Mouse (Mus musculus): Measurements from ENCODE around the gene Nr2c2ap. TPM values are rescaled to one million over a fixed set of nuclear protein-coding genes. Genes with fewer than 3 reads are reported as not detected.
A peak's percentile ranks its signal among the peaks of the same experiment; 100 is the strongest.

The Nr2c2ap gene
- polyA plus RNA-seq, 1 experiment: 20.9 TPM

DNA sequence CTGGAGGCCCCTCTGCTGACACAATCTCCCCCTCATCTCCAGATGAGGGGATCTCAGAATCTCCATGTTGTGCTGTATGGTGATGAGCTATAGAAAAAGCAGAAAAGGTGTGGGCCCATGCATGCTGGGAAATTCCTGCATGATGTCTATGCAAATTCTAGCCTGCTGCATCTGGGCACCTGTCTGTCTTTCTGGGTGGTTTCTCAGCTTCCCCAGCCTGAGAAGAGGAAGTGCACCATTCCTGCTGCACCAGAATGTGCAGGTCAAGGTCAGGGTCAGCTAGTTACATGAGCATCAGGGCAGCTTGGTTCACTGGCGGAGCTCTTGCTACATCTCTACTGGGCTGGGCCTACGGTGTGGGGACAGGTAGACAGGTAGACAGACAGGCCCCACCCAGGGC, 20.7 kb upstream of the Nr2c2ap start:
- 0 out of 2 replicates have a peak, but pooled peaks cover 4% of the 10 kb centered on the region for H3K4me1 ChIP-seq (ENCODE audit: control insufficient read depth, insufficient read depth, low read length)
- H3K27me3 ChIP-seq (ENCODE audit: control insufficient read depth, insufficient read depth, low read length): no peaks in the 10 kb centered on the region
- no peak overlapping the region for H3K4me3 ChIP-seq (replicated peaks; ENCODE audit: insufficient read depth, low read depth, low read length)
- no peak for TF ChIP-seq CTCF (IDR thresholded peaks at IDR 0.05; ENCODE audit: borderline replicate concordance, insufficient read depth, low read depth, low read length)
- no peak for TF ChIP-seq POLR2A (IDR thresholded peaks at IDR 0.05; ENCODE audit: borderline replicate concordance, insufficient read depth, low read length)
- WGBS: 98% methylated on average over 2 of the region's 2 CpGs
- no peak for DNase-seq
- H3K27ac ChIP-seq (ENCODE audit: insufficient read depth, low read length): no peak overlapping the region

DNA sequence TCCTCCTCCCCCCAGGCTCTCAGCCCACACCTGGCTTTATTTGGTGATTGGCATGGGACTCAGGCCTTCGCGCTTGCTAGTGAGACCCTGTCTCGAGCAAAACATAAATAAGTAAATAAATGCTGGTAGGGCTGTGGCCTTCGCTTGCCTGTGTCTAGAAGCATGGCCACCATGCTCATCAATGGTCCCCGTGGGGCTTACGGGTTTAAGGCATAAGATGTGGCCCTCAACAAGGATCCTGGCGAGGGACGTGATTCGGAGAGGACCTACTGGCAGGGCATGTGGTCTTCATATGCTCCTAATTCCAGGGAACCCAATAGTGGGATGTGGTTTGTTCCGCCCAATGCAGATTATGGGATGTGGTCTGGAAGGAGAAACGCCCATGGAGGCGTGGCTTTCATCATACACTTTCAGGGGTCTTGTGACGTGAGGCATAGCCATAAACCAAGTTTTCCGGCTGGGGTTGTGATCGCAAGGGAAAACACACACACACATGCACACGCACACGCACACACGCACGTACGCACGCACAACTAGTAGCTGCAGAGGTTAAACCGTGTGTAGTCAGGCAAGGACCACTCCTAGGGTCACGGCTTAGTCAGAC, 19.8 kb upstream of the Nr2c2ap start:
- 78% methylated on average over 23 of the region's 23 CpGs for WGBS
- Histone ChIP-seq H3K4me1 (ENCODE audit: control insufficient read depth, insufficient read depth, low read length) (0 out of 2 replicates have a peak, but pooled peaks cover 4% of the 10 kb centered on the region), H3K27me3 (ENCODE audit: control insufficient read depth, insufficient read depth, low read length) (no peaks in the 10 kb centered on the region), H3K4me3 (replicated peaks; ENCODE audit: insufficient read depth, low read depth, low read length) (no peak overlapping the region), H3K27ac (ENCODE audit: insufficient read depth, low read length) (no peak overlapping the region)
- no peak for TF ChIP-seq CTCF (IDR thresholded peaks at IDR 0.05; ENCODE audit: borderline replicate concordance, insufficient read depth, low read depth, low read length)
- no peak for TF ChIP-seq POLR2A (IDR thresholded peaks at IDR 0.05; ENCODE audit: borderline replicate concordance, insufficient read depth, low read length)
- DNase-seq: no peak

DNA sequence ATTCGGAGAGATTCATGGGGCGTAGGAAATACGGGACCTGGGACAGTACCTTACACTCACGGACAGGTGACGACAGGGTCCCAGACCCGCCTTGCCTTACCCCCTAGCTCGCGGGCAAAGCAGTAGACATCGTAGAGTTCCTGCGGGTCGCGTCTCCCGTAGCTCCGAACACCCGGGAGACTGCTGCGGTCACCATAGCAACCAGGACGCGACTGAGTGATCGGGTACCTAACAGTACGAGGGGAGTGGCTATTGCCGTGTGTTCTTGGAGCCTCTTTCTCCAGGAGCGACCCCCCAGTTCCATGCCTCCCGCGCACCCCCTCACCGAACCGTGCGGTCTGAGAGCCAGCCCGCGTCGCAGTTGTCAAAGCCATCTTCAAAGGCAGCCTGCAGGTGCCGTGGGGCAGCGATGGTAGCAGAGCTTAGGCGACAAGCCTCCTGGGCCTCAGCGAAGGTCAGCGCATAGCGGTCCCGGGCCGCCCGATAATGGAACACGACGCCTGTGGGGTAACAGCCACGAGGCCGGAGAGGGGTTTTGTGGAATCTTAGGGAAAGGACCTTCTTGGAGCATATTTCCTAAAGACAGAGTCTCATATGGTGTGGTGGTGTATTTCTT, 18.6 kb upstream of the Nr2c2ap start:
- no peaks in the 10 kb centered on the region for H3K27me3 ChIP-seq (ENCODE audit: control insufficient read depth, insufficient read depth, low read length)
- TF ChIP-seq POLR2A (IDR thresholded peaks at IDR 0.05; ENCODE audit: borderline replicate concordance, insufficient read depth, low read length) (no peak), CTCF (IDR thresholded peaks at IDR 0.05; ENCODE audit: borderline replicate concordance, insufficient read depth, low read depth, low read length) (no peak)
- WGBS: 39% methylated on average over 43 of the region's 43 CpGs
- H3K27ac ChIP-seq (ENCODE audit: insufficient read depth, low read length): no peak overlapping the region
- H3K4me3 ChIP-seq (replicated peaks; ENCODE audit: insufficient read depth, low read depth, low read length): no peak overlapping the region
- DNase-seq: no peak
- H3K4me1 ChIP-seq (ENCODE audit: control insufficient read depth, insufficient read depth, low read length): 0 out of 2 replicates have a peak, but pooled peaks cover 4% of the 10 kb centered on the region

DNA sequence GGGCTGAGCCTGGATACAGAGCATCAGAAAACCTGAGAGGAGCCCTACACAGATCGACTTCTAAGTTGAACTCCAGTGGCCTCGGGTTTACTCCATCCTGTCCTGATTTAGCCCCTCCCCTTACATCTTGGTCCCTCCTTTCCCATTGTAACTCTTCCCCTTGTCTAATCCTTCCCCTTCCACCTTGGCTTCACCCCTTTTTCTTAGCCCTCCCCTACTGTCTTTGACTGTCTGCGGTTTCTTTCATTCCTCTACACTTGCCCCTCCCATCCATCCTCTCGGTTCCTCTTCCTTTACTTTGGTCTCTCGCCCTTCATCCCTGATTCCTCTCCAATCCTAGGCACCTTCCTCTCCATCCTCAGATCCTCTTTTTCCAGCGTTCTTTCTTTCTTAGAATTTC, 16.6 kb upstream of the Nr2c2ap start:
- H3K27ac ChIP-seq (ENCODE audit: insufficient read depth, low read length): no peak overlapping the region
- no peaks in the 10 kb centered on the region for H3K27me3 ChIP-seq (ENCODE audit: control insufficient read depth, insufficient read depth, low read length)
- peaks cover 10% of the 10 kb centered on the region; the same call in 1 of the 2 replicates for H3K4me1 ChIP-seq (ENCODE audit: control insufficient read depth, insufficient read depth, low read length)
- no peak for DNase-seq
- no peak for TF ChIP-seq POLR2A (IDR thresholded peaks at IDR 0.05; ENCODE audit: borderline replicate concordance, insufficient read depth, low read length)
- TF ChIP-seq CTCF (IDR thresholded peaks at IDR 0.05; ENCODE audit: borderline replicate concordance, insufficient read depth, low read depth, low read length): no peak
- H3K4me3 ChIP-seq (replicated peaks; ENCODE audit: insufficient read depth, low read depth, low read length): no peak overlapping the region
- 30% methylated on average over 6 of the region's 6 CpGs for WGBS

DNA sequence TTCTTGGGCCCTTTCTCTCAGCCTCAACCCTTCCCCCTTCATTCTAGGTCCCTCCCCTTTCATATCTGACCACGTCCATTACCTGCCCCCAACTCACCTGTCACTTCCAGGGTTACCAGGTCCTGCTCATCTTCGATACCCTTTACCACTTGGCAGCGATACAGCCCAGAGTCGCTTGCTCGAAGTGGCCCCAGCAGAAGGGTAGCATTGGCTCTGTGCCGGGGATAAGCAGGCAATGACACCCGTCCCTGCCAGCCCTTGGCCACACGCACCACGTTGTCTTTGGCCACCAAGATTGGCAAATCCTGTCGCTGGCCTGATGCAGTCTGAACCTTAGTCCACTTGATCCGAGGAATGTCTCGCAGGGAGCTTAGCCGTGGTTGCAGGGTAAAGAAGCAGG, 16.2 kb upstream of the Nr2c2ap start:
- no peak for TF ChIP-seq CTCF (IDR thresholded peaks at IDR 0.05; ENCODE audit: borderline replicate concordance, insufficient read depth, low read depth, low read length)
- no peak for TF ChIP-seq POLR2A (IDR thresholded peaks at IDR 0.05; ENCODE audit: borderline replicate concordance, insufficient read depth, low read length)
- Histone ChIP-seq H3K27me3 (ENCODE audit: control insufficient read depth, insufficient read depth, low read length) (no peaks in the 10 kb centered on the region), H3K27ac (ENCODE audit: insufficient read depth, low read length) (no peak overlapping the region), H3K4me3 (replicated peaks; ENCODE audit: insufficient read depth, low read depth, low read length) (no peak overlapping the region), H3K4me1 (ENCODE audit: control insufficient read depth, insufficient read depth, low read length) (peaks cover 14% of the 10 kb centered on the region; the same call in 1 of the 2 replicates)
- WGBS: 21% methylated on average over 13 of the region's 13 CpGs
- DNase-seq: no peak

DNA sequence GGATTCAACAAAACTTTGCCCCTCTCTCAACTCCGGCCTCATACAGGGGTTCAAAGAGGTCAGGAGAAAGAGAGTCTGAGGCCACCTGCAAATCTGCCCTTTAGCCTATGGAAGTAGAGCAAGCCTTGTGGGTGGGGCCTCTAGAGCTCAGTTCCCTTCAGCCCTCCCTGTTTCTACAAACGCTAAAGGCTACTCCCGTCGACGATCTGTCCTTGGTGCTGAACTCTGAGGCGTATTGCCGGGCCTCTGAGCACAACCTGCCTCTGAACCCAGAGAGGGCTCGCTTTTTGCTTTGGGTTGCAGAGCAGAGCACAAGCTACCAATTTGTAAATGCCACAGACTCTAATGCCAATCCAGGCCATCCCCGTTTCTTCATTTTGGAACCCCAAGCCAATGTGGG, 13.5 kb upstream of the Nr2c2ap start:
- Histone ChIP-seq H3K4me1 (ENCODE audit: control insufficient read depth, insufficient read depth, low read length) (peaks cover 16% of the 10 kb centered on the region; the same call in 1 of the 2 replicates), H3K27ac (ENCODE audit: insufficient read depth, low read length) (no peak overlapping the region), H3K4me3 (replicated peaks; ENCODE audit: insufficient read depth, low read depth, low read length) (no peak overlapping the region), H3K27me3 (ENCODE audit: control insufficient read depth, insufficient read depth, low read length) (no peaks in the 10 kb centered on the region)
- no peak for DNase-seq
- whole genome bisulfite sequencing: 50% methylated on average over 9 of the region's 9 CpGs
- TF ChIP-seq CTCF (IDR thresholded peaks at IDR 0.05; ENCODE audit: borderline replicate concordance, insufficient read depth, low read depth, low read length): no peak
- TF ChIP-seq POLR2A (IDR thresholded peaks at IDR 0.05; ENCODE audit: borderline replicate concordance, insufficient read depth, low read length): no peak

DNA sequence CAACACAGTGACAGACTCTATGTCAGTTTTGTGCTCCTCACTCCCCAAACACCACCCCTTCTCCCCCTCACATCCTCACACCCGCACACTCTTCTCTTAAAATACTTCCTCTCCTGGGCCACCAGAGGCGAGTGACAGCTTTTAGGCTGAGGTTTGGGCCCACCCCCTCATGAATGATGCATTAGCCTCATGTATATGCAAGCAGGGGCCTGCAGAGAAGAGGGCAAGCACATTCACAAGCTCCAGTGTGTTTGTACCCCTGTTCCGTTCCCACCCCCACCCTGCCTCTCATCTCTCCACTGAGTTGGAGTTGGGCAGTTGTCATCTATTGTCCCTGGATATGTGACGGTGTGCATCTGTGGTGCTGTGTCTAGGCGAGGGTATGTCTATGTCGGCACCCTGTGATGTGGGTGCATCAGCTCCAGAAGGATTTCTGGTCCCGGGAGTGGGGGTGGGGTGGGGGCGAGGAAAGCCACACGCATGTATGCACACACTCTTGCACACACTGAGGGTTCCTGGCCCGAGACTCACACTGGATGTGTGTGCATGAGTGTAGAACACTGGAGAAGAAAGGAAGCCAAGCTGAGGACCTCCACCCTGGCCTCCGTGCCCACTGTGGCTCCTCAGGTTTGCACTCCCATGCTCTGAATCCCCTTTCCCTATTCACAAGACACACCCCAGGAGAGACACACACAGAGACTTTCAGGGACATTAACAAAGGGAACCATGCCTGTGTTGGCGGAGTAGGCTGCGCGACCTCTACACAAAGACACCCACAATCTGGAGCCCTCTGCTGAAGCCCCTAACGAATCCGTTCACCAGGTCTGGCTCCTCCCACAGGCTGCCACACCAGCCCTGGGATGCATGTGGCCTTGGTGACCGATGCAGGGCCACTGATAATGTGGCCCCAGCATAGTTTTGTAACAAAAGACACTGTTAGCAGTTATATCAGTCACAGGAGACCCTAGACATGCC, 12.1 kb upstream of the Nr2c2ap start:
- no peaks in the 10 kb centered on the region for H3K27me3 ChIP-seq (ENCODE audit: control insufficient read depth, insufficient read depth, low read length)
- H3K4me3 ChIP-seq (replicated peaks; ENCODE audit: insufficient read depth, low read depth, low read length): peak overlapping the region; percentile 15
- peaks cover 16% of the 10 kb centered on the region; the same call in 1 of the 2 replicates for H3K4me1 ChIP-seq (ENCODE audit: control insufficient read depth, insufficient read depth, low read length)
- no peak overlapping the region for H3K27ac ChIP-seq (ENCODE audit: insufficient read depth, low read length)
- DNase-seq: no peak
- WGBS: 34% methylated on average over 17 of the region's 17 CpGs
- no peak for TF ChIP-seq CTCF (IDR thresholded peaks at IDR 0.05; ENCODE audit: borderline replicate concordance, insufficient read depth, low read depth, low read length)
- TF ChIP-seq POLR2A (IDR thresholded peaks at IDR 0.05; ENCODE audit: borderline replicate concordance, insufficient read depth, low read length): no peak
